Mouse (Mus musculus): ENCODE results near the gene Mapk1.

GRCm38 (mm10) chr16:17086241-17086640, 103.1 kb downstream of the Mapk1 start:
- TF ChIP-seq POLR2A (IDR thresholded peaks at IDR 0.05; ENCODE audit: low read depth, low read length) (no peak), CTCF (conservative IDR thresholded peaks at IDR 0.05; ENCODE audit: insufficient read depth, insufficient read length, low read depth, low read length) (no peak)
